Mouse (Mus musculus) kidney, postnatal 14 days (tissue): Measurements from ENCODE around the gene Gpr88.
A peak's percentile ranks its signal among the peaks of the same experiment; 100 is the strongest.
"Not testable (repeated sequence)": the region's sequence is repeated elsewhere in the genome, so short reads cannot be mapped to it uniquely, and the experiment has no call there.

Source experiments
- DNase-seq: peaks from one replicate; pipeline ENCODE4 v3.0.0; 2022; ENCODE audit warnings: mixed read lengths

The Gpr88 gene

GRCm38 (mm10) chr3:116237527-116237926 is 15.8 kb downstream of the Gpr88 start:
- DNase-seq, result no peak

DNA sequence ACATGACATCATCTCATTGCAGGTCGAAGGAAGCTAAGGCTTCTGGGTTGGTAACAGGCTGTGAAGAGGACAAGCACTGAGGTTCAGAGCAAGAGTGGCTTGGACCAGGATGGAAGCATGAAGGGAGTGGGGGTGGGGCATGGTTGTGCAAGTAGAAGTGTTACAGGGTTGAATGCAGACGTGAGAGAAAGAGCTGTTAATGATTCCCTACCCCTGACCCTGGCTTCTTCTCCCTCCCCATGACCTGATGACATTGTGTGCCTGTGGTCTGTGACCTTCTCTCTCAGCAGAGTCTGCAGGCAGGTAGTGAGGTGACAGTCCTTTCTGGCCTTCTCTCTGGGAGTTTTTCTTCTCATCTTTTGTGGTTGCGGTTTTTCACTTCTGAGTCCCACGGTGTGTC is 16.4 kb downstream of the Gpr88 start:
- DNase-seq, result no peak

- DNase-seq, result no peak
Measured at GRCm38 (mm10) chr3:116233515-116233914, 19.8 kb downstream of the Gpr88 start.

- no peak for DNase-seq
Measured at GRCm38 (mm10) chr3:116232763-116233162, 20.5 kb downstream of the Gpr88 start.

- no peak for DNase-seq
Measured at GRCm38 (mm10) chr3:116229336-116229735, 24.0 kb downstream of the Gpr88 start.

GRCm38 (mm10) chr3:116228360-116229245 is 24.7 kb downstream of the Gpr88 start:
- no peak for DNase-seq

DNA sequence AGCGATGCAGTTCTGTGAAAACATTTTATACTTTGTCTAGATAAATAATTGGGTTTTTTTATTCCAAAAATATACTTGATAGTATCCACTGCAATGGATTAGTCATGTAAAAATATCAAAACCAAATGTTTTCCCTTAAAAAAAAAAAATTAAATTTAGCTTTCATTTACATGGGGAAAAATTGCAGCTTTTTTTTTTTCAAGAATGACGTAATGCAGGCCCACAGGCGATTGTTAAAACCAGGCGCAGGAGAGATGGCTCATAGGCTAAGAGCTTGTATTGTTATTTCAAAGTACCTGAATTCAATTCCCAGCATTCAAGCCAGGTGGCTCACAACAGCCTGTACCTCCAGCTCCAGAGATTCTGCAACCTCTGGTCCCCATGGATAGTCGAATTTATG is 25.9 kb downstream of the Gpr88 start:
- no peak for DNase-seq

DNA sequence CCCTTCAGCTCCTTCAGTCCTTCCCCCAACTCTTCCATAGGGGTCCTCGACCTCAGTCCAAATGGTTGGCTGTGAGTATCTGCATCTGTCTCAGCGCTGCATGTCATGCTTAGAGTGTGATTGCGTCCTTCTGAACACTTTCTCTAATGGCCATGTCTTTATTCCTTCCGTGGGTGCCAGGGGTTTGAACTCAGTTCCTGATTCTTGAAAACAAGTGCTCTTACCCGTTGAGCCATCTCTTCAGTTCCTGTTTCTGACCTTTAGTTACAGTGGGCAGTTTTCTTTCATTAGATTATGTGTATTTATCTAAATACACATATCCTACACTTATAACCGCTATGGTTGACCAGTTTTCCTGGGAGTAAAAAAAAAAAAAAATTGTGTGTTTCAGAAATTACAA is 26.4 kb downstream of the Gpr88 start:
- no peak for DNase-seq

DNA sequence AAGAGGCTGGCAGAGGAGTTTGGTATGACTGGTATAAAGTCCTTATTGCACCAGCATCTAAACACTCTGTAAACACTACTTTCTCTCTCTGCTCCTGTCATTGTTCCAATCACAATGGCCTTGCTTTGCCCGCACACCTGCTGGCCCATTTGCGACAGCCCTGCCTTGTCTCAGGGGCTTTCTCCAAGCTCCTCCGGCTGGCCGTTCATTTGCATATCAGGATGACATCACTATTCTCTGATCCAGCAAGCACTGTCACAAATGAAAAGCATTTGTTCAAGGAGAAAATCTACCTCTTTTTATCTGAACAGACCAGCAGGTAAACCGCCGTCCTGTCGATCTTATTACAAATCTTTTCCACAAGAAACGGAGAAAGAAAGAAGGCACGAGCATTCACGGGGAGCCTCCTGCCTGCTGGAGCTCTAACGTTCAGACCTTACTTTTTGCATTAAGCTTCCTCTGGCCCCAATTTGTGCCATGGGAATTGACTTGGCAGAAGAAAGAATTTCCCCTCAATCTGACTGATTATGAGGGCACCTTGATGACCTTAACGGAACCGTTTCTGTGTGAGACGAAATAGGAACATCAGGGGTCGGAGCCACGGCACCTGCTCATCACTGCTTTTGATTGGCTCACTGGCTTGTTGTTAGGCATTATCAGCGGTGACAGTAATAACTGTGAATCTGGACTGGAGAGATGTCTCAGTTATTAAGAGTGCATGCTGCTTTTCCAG is 30.6 kb downstream of the Gpr88 start:
- no peak for DNase-seq

- DNase-seq, result peak; percentile 49
Measured at GRCm38 (mm10) chr3:116221686-116222010, 31.7 kb downstream of the Gpr88 start.

- DNase-seq, result no peak
Measured at GRCm38 (mm10) chr3:116220980-116221685, 32.2 kb downstream of the Gpr88 start.

GRCm38 (mm10) chr3:116217398-116217797 is 35.9 kb downstream of the Gpr88 start:
- not testable (repeated sequence) for DNase-seq

GRCm38 (mm10) chr3:116216261-116216660 is 37.0 kb downstream of the Gpr88 start:
- no peak for DNase-seq

- DNase-seq, result no peak
Measured at GRCm38 (mm10) chr3:116211639-116212038, 41.7 kb downstream of the Gpr88 start.

DNA sequence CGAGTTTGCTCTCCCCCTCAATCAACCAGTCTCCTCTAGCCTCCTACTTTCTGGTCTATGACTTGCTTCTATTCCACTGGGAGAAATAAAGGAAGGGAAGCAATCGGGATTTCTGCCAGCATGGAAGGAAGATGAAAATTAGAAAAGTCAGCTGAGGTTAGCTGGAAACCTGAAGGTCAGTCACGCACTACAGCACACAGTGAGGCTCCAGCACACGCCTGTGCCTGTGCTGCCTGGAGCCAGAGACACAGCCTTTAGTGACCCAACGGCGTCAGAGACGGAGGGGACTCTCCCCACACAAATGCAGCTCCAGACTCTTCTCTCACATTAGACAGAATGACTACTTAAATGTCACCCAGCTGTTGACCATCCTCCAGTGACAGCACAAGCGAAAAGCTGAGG is 42.6 kb downstream of the Gpr88 start:
- DNase-seq, result peak; percentile 69

- DNase-seq, result no peak
Measured at GRCm38 (mm10) chr3:116209214-116209613, 44.1 kb downstream of the Gpr88 start.

DNA sequence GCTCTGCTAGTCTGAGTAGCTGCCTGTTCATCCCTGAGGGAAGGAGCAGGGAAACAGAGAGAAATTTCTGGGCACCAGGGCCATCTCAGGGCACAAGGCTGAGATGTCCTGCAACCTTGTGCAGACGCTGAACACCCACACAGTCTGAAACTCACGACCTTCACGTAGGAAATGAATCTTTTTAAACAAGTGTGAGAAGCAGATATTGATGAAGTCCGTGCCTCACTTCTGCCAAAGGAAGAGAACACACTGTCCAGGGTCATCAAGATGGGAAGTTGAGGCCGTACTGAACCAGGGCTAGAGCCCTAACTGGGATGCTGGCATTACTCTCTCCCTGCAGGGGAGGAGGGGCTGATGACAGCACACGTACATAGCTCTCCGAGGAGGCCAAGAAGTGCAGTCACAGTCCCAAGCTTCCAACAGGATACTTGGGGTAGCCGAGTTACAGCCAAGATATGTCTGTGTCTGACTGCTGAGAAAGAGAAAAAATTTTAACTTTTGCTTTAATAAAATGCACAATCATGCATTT is 46.9 kb downstream of the Gpr88 start:
- DNase-seq, result no peak

- no peak for DNase-seq
Measured at GRCm38 (mm10) chr3:116205346-116206219, 47.7 kb downstream of the Gpr88 start.

DNA sequence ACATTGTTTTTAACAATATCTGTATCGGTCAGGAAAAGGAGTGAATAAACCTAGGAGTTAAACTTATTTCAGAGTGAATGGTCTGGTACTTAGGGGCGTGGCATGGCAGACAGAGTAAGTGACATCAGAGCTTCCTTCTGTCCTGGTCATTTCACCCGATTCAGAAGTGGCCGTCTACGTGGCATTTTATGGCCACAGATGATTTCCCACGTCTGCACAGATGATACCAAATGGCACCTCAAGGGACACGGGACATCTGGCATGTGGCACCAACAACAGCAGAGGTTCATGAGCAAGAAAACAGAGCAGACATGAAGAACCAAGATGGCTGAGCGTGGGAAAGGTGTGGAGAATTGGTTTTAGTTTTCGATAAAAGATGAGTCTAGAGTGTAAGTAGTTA is 48.7 kb downstream of the Gpr88 start:
- no peak for DNase-seq

- DNase-seq, result peak; percentile 62
Measured at GRCm38 (mm10) chr3:116203942-116204341, 49.4 kb downstream of the Gpr88 start.

DNA sequence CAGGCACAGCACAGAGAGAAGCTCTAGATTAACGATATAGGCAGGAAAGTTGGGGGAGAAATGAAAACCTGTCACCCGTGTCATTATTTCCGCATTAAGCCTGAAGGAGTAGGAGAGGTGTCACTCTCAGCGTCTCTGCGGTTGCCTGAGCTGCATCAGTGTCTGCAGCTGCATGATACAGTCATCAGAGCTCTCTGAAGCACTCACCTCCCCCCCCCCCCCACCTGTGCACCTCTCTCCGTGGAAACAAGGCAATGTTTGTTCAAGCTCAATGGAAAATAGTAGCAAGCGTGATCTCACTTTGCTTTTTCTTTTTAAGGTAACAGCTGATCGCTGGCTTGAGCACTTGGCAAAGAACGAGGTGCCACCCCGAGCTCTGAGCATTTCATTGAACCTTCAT is 53.2 kb downstream of the Gpr88 start:
- no peak for DNase-seq
